Mouse (Mus musculus) G1E-ER4 (cell line): ENCODE measurements around the gene Tmem161a. TPM values are rescaled to one million over a fixed set of nuclear protein-coding genes. Genes with fewer than 3 reads are reported as not detected.

Experiments used
- GATA1 ChIP-seq: IDR thresholded peaks from one replicate; pipeline ENCODE4 v1.8.0; 2012; ENCODE audit warnings: low read length, inconsistent platforms
- polyA plus RNA-seq: library from polyadenylated mRNA; stranded (reverse); fragments of >175 nt; gene quantifications from 2 replicates; pipeline ENCODE4 v1.2.3, GENCODE M21; 2012

Gene Tmem161a
- polyA plus RNA-seq, 1 experiment = 149 TPM

DNA sequence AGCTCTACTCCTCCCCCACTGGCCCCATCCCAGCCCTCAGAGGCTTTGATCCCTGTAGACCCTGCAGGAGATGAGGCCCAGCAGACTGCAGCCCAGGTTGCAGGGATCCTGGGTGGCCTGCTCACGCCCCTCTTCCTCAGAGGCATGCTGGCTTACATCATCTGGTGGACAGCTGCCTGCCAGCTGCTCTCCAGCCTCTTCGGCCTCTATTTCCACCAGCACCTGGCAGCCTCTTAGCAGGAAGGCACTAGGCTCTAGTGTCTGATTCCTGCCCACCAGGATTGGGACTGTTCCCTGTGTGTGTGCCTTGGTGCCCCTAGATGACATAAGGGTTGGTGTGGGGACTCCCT is 9.7 kb downstream of the Tmem161a start:
- no peak for TF ChIP-seq GATA1

- no peak for TF ChIP-seq GATA1
Measured at GRCm38 (mm10) chr8:70183194-70183593, 11.0 kb downstream of the Tmem161a start.

GRCm38 (mm10) chr8:70188707-70189106 is 16.6 kb downstream of the Tmem161a start:
- no peak for TF ChIP-seq GATA1

DNA sequence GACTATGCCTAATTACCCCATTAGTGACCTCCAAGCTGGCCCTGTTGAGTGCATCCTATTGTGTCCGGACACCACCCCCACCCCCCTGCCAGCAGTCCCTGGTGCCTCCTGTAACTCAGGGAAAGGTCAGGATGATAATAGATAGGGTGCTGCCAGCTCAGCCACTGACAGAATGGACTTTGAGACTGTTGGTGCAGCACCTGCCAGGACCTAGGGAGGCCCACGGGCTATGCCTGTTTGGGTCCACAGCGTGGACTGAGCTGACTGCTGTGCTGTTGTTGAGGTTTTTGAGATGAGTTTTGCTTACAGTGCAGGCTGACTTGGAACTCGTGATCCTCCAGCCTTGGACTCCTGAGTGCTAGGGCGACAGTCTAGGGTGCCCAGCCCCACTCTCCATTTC is 21.1 kb downstream of the Tmem161a start:
- TF ChIP-seq GATA1 = no peak

DNA sequence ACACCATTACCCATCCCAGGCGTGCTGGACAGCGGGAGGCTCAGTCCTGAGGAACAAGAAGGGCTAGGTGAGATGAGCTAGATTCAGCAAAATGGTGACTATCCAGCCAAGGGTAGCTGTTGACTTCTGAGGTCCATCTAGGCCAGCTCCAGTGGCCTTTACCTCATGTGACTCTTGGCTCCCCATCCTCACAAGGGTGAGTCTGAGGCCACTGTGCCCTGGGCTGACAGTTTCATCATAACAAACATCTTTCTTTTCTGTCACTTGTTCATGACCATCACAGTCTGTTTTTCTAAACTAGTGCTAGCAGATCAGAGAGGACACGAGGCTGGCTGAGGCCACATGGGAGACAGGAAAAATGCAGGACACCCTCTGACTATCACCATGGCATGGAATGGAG is 22.0 kb downstream of the Tmem161a start:
- no peak for TF ChIP-seq GATA1

DNA sequence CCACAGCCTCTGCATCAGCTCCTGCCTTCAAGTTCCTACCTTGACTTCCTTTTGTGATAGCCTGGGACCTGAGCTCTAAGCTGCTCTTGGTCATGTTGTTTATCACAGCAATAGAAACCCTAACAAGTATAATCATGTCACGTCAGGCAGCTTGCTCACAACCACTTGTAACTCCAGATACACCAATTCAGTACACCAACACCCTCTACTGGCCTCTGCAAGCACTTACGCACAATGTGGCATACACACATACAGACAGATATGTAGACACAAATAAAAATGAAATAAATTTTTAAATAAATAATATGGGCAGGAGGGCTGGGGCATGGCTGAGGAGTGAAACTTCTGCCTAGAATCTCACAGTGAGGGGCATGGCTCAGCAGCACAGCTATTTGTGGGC is 23.6 kb downstream of the Tmem161a start:
- no peak for TF ChIP-seq GATA1

DNA sequence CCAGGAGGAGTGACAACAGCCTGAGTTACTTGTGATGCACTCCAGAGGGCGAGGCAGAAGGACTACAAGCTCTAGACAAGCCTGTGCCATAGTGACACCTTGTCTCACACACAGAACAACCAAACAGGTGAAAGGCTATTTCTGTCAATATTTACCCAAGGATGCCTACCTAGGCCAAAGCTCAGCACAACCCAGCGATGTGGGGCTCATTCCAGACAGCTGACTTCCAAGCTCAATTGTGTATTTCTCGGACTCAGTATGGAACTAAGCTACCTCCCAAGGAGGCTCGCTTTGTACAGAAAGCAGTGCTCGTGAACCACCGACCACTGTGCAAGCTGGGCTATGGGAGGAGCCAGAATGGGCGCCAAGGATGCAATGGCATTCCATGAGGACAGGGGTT is 25.4 kb downstream of the Tmem161a start:
- TF ChIP-seq GATA1 = no peak

GRCm38 (mm10) chr8:70200098-70200681 is 28.0 kb downstream of the Tmem161a start:
- TF ChIP-seq GATA1 = no peak

DNA sequence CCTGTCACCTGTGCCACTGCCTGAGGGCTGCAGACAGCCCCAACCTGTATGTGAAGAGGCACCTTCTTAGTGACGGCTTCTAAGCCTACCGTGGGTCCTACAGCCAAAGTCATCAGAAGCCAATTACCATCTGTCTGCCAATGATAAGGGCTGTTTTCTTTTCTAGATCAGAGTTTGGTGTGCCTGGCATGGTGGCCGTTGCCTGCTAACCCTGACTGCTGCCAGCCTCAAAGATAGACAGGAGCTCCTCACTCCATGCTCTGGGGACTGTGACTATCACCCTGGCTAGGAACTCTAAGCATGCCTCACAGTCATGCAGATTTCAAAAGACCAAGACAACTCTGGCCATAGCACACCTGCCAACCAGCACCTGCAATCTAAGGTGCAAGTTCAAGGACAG is 29.3 kb downstream of the Tmem161a start:
- peak; percentile 68 for TF ChIP-seq GATA1

GRCm38 (mm10) chr8:70203072-70203471 is 30.9 kb downstream of the Tmem161a start:
- no peak for TF ChIP-seq GATA1

- TF ChIP-seq GATA1 = no peak
Measured at GRCm38 (mm10) chr8:70204757-70205156, 32.6 kb downstream of the Tmem161a start.

DNA sequence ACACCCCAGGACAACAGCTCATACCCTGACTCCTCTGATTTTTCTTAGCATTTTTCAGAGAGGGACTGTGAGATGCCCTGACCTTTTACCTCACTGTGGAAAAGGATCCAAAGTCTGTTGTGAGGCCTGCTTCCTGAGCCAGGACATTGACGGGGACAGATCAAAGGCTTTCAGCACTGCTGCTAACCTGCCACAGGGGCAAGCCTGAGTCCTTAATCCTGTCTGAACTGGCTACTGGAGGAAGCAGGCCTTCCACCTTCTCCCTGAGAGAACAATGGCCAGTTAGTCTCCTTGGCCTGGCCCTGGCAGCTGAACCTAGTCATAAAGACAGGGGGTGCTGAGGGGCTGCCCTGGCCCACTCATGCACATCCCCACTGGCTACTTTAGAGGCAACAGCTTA is 36.0 kb downstream of the Tmem161a start:
- TF ChIP-seq GATA1 = no peak

DNA sequence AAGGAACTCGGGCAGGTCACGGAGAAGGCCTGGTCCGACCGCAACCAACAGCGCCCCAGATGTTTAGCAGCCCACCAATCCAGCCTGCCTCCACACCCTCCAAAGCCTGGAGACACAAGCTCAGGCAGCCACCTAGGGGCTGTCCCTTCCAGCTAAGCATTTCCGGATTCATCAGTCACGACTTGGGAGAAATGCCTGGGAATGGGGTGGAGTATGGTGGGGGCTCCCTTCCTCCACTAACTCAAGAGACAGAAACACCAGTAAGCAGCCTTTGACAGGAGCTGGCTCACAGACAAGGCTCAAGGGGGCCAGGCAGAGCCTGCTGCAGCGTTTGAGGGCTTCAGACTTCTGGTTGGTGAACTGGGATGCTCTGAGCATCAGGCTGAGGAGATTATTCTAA is 38.4 kb downstream of the Tmem161a start:
- no peak for TF ChIP-seq GATA1

- TF ChIP-seq GATA1 = no peak
Measured at GRCm38 (mm10) chr8:70211275-70211674, 39.1 kb downstream of the Tmem161a start.

- TF ChIP-seq GATA1 = no peak
Measured at GRCm38 (mm10) chr8:70211726-70212111, 39.6 kb downstream of the Tmem161a start.

DNA sequence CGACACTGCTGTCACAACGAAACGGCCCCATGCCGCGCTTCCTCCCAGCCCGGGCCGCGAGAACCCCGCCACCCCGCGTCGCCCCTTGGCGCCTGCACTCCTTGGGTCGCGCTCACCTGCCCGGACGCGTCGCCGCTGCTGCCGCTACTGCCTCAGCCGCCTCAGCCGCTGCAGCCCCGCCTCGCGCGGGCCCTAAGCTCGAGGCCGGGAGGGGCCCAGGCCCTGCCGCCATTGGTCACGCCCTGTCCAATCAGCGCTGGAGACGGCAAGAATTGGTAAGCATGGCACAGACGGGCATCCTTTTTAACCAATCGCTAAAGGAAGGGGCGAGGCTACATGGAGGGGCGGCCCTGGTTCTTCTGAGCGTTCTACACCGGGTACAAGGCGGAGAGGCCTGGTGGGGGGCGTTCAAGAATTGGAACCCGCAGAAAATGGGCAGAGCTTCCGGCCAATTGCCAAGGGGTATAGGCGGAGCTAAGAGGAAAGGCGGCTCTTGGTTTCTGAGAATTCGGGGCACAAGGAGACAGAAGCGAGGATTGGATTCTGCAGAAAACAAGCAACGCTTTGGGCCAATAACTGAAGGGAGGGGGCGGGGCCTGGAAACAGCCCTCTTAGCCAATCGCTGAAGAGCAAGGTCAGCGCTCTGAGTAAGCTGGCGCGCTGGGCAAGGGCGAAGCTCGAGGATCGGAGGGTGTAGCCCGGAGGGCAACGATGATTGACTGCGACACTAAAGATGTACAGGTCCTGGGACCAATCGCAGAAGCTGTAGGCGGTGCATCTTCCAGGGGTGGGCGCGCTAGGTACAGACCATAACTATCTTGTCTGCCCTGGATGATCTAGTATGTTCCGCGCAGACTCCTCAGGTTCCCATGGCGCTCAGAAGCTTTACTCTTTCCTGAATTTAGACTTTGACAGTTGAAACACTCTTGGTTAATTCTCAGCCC is 40.2 kb downstream of the Tmem161a start, which contains the start of gene Slc25a42:
Gene Slc25a42, minus strand, starts transcription at position 194 of the 944 bp plus-strand sequence.
- TF ChIP-seq GATA1 = no peak

- TF ChIP-seq GATA1 = no peak
Measured at GRCm38 (mm10) chr8:70214411-70214810, 42.3 kb downstream of the Tmem161a start.

DNA sequence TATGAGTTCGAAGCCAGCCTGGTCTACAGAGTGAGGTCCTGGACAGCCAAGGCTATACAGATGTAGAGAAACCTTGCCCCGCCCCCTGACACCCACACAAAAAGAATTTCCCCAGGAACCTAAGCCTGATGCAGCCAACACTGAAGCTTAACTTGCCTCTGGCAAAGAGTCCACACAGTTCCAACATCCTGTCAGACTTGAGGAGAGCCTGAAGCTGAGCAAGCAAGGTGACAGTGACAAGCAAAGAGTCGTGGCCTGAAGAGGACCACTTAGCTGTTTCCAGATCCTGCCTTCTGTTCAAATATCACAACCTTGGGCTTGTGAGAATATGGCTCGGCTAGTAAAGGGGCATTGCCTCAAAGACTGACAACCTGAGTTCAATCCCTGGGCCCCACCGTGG is 42.9 kb downstream of the Tmem161a start:
- TF ChIP-seq GATA1 = no peak
